Mouse (Mus musculus) limb, embryonic 14.5 days (tissue): ENCODE measurements around the gene Actr1b. TPM values are rescaled to one million over a fixed set of nuclear protein-coding genes. Genes with fewer than 3 reads are reported as not detected.

Experiments used
- ATAC-seq: fragments of 200-750 bp; cut with Nextera tagmentation; 2 replicates; pipeline ENCODE4 v1.8.0; 2017; ENCODE audit warnings: low read depth, moderate number of reproducible peaks, moderate TSS enrichment; ENCODE audit not compliant: low FRiP score
- DNase-seq: peaks from one replicate; pipeline ENCODE4 v3.0.0-alpha.2; 2015; ENCODE audit warnings: low spot score
- H3K27ac ChIP-seq: fragments of 300-500 bp; sonication (generic); replicated peaks from 2 replicates; pipeline ENCODE4 v1.5.1; 2014; ENCODE audit warnings: low read depth, mild to moderate bottlenecking, low read length, moderate library complexity, mixed read lengths
- H3K27me3 ChIP-seq: fragments of 300-500 bp; sonication (generic); 2 replicates; pipeline ENCODE4 v1.6.1; 2014; ENCODE audit warnings: low read length, mixed read lengths; ENCODE audit not compliant: control insufficient read depth, insufficient read depth
- H3K36me3 ChIP-seq: fragments of 300-500 bp; sonication (generic); 2 replicates; pipeline ENCODE4 v1.6.1; 2014; ENCODE audit warnings: mild to moderate bottlenecking, low read length, moderate library complexity, mixed read lengths; ENCODE audit not compliant: control insufficient read depth, insufficient read depth
- H3K4me1 ChIP-seq: fragments of 300-500 bp; sonication (generic); 2 replicates; pipeline ENCODE4 v1.6.1; 2014; ENCODE audit warnings: antibody characterized with exemption, low read length, mixed read lengths; ENCODE audit not compliant: control insufficient read depth, insufficient read depth
- H3K4me2 ChIP-seq: fragments of 300-500 bp; sonication (generic); replicated peaks from 2 replicates; pipeline ENCODE4 v1.6.1; 2014; ENCODE audit warnings: low read depth, mild to moderate bottlenecking, low read length, moderate library complexity; ENCODE audit not compliant: severe bottlenecking
- H3K4me3 ChIP-seq: fragments of 300-500 bp; sonication (generic); replicated peaks from 2 replicates; pipeline ENCODE4 v1.5.1; 2014; ENCODE audit warnings: low read length
- H3K9ac ChIP-seq: fragments of 300-500 bp; sonication (generic); 2 replicates; pipeline ENCODE4 v1.6.1; 2014; ENCODE audit warnings: mild to moderate bottlenecking, low read depth, low read length, moderate library complexity; ENCODE audit not compliant: severe bottlenecking
- H3K9me3 ChIP-seq: fragments of 300-500 bp; sonication (generic); 2 replicates; pipeline ENCODE4 v1.6.1; 2016; ENCODE audit warnings: low read length; ENCODE audit not compliant: control insufficient read depth
- POLR2A ChIP-seq: fragments of 200-500 bp; IDR thresholded peaks from 2 replicates; pipeline ENCODE4 v1.8.0; 2012; ENCODE audit warnings: inconsistent platforms, mild to moderate bottlenecking, moderate library complexity, borderline replicate concordance; ENCODE audit not compliant: insufficient read depth, insufficient read length; ENCODE audit errors: extremely low read depth
- WGBS: fragments of 180-500 bp; shearing (Covaris S2); extraction: QIAGEN DNeasy Blood & Tissue Kit; methylation state at CpG from one replicate; pipeline ENCODE4 v1.1.7; 2014; 5-methylcytosine and 5-hydroxymethylcytosine counted together
- polyA plus RNA-seq, 2 experiments: library from polyadenylated mRNA; depleted of rRNA in 1 of 2; stranded (reverse) in 1 of 2; unstranded in 1 of 2; fragments of >200 nt; fragmentation: Nextera tagmentation in 1 of 2; extraction: Ambion mirVana in 1 of 2; gene quantifications; 2 replicates each; pipeline versions ENCODE4 v1.2.1 to v1.2.3; 2012 to 2014

The Actr1b gene
- polyA plus RNA-seq, 2 experiments, result 85.7 to 162 TPM

DNA sequence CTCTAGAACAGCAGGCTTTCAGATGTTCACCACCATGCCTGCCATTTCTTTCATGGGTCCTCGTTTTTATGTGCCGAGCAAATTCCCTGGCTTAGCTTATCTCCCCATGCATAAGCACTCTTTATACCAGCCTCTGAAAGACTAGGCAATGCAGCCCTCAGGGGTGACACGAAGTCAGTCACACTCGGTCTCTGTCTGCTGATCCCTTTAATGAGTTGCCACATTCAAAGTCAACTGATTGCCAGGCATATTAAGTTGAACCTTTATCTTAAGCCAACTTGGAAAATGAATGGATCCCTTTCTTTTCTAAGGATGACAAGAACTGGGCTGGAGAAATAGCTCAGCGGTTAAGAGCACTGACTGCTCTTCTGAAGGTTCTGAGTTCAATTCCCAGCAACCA, 25.0 kb upstream of the Actr1b start:
- Histone ChIP-seq H3K27ac (no peak overlapping the region), H3K27me3 (no peaks in the 10 kb centered on the region; the same call in 1 of the 2 replicates), H3K36me3 (no peaks in the 10 kb centered on the region), H3K4me3 (no peak overlapping the region), H3K9ac (no peak overlapping the region), H3K4me1 (no peaks in the 10 kb centered on the region), H3K4me2 (no peak overlapping the region), H3K9me3 (no peaks in the 10 kb centered on the region)
- 74% methylated on average over 5 of the region's 5 CpGs for WGBS
- TF ChIP-seq POLR2A, result no peak
- no peak for DNase-seq
- ATAC-seq, result no peak

DNA sequence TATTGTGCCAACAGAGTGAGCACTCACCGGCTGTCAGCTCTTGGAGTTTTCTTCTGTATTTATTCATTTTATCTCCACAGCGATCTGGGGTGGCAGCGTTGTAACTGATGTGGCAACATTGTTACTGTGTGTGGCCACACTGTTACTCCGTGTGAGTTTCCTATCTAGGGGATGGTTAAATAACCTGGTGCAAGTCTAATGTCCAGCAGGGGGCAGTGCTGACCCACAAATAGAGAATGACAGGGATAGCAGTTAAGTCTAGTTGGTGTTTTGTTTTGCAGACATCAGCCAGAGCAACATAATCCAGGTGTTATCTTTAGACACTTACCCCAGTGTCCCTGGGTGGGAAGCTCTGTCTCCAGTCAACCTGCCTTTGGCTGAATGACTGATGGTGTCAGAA, 23.1 kb upstream of the Actr1b start:
- DNase-seq (peak; percentile 82), ATAC-seq (no peak)
- Histone ChIP-seq H3K4me1 (no peaks in the 10 kb centered on the region), H3K9me3 (no peaks in the 10 kb centered on the region), H3K4me2 (no peak overlapping the region), H3K27me3 (no peaks in the 10 kb centered on the region), H3K4me3 (no peak overlapping the region), H3K9ac (no peak overlapping the region), H3K27ac (no peak overlapping the region), H3K36me3 (no peaks in the 10 kb centered on the region)
- no peak for TF ChIP-seq POLR2A
- WGBS, result 7% methylated on average over 4 of the region's 4 CpGs

DNA sequence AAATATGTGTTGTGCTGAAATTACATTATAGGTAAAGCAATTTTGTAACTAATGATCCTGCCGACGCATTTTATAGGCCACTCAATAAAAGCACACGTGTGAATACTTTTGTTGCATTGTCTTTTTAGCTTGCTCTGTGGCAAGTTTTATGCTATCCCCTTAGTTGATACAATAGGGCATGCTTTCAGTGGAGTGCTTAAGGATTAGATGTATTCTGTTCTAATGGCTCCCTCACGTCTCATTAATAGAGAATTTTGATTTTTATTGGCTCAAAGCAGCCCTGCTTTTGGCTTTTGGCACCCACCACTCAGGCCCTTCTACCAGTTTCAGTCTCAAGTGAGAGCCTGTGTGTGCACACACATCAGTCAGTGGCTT, 9.8 kb upstream of the Actr1b start:
- Histone ChIP-seq H3K4me3 (no peak overlapping the region), H3K27ac (peak overlapping the region; percentile 11), H3K4me1 (peaks cover 20% of the 10 kb centered on the region), H3K36me3 (no peaks in the 10 kb centered on the region), H3K27me3 (no peaks in the 10 kb centered on the region), H3K9ac (no peak overlapping the region), H3K9me3 (no peaks in the 10 kb centered on the region), H3K4me2 (no peak overlapping the region)
- no peak for TF ChIP-seq POLR2A
- DNase-seq (no peak), ATAC-seq (peak; percentile 55)
- WGBS, result 19% methylated on average over 4 of the region's 4 CpGs

DNA sequence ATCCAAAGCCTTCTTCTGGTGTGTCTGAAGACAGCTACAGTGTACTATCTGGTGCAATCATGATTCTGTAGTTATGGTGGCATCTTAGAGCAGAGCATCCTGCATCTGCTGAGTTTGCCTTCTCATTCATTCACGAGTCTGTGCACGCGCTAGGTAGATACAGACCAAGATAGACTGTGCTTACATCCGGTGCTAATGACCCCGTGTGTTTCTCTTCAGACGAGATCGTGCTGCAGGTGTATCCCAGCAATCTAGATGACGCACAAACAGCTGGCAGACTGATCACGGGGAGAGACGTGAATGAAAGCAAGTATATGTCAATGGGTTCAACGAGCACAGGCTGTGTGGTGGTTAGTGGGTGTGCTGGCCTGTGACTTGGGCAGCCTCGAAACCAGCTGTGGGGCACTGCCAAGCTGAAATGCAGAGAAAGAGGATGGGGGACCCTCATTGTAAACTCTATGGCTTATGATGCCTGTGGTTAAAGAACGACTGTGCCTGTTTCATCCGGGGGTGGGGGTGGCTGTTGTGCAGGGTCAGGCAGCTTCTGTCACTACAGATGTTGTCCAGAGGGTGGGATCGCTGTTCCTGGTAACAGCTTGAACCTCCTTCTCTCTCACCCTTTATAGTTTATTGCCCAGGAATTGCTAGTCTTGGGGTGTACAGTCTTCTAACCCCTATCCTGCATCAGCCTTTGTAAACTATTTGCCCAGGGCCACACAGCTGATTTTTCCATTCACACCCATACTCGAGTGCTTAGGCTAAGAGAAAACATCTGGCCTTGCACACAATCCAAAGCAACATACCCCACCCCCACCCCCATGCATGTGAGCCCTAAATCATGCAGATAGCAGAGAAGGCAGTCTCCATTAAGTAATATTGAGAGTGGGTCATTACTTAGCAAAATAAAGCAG, 9.2 kb upstream of the Actr1b start:
- Histone ChIP-seq H3K9ac (no peak overlapping the region), H3K27me3 (no peaks in the 10 kb centered on the region), H3K9me3 (no peaks in the 10 kb centered on the region), H3K4me3 (no peak overlapping the region), H3K36me3 (no peaks in the 10 kb centered on the region), H3K4me2 (no peak overlapping the region), H3K4me1 (peaks cover 20% of the 10 kb centered on the region), H3K27ac (peak overlapping the region; percentile 11)
- DNase-seq (peak; percentile 54), ATAC-seq (peak; percentile 82)
- no peak for TF ChIP-seq POLR2A
- WGBS, result 29% methylated on average over 16 of the region's 16 CpGs

DNA sequence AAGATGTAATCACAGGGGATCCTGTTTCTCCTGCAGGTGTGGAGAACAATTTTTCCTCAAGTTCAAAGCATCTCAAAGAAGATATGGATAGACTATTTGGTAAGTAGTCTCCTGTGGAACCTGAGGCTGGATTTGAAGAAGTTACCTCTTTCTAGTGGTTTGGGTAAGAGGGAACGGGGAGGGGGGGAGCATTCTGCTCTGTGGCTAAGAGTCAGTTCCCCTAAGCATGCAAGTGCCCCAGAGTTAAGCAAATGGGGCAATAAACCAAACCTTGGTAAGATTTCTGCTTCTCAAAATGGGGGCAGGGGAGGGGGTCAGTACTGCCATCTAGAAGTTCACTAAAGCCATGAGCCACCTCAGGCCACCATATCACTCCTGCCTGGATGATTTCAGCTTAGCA, 4.6 kb upstream of the Actr1b start:
- no peak overlapping the region for H3K27ac ChIP-seq
- H3K4me3 ChIP-seq, result no peak overlapping the region
- H3K27me3 ChIP-seq, result no peaks in the 10 kb centered on the region
- H3K9ac ChIP-seq, result no peak overlapping the region
- WGBS, result 91% methylated on average over 1 of the region's 1 CpGs
- peaks cover 11% of the 10 kb centered on the region for H3K4me1 ChIP-seq
- ATAC-seq (no peak), DNase-seq (no peak)
- H3K9me3 ChIP-seq, result no peaks in the 10 kb centered on the region
- no peak overlapping the region for H3K4me2 ChIP-seq
- no peaks in the 10 kb centered on the region for H3K36me3 ChIP-seq
- TF ChIP-seq POLR2A, result no peak
